Mouse (Mus musculus) ES-Bruce4 (cell line): ENCODE results near the gene Casz1.

Experiments used
- CTCF ChIP-seq: IDR thresholded peaks from one replicate; pipeline ENCODE4 v1.8.1; 2011; ENCODE audit warnings: low read depth, low read length
- POLR2A ChIP-seq: IDR thresholded peaks from one replicate; pipeline ENCODE4 v1.8.1; 2011; ENCODE audit warnings: low read length; ENCODE audit not compliant: insufficient read depth

DNA sequence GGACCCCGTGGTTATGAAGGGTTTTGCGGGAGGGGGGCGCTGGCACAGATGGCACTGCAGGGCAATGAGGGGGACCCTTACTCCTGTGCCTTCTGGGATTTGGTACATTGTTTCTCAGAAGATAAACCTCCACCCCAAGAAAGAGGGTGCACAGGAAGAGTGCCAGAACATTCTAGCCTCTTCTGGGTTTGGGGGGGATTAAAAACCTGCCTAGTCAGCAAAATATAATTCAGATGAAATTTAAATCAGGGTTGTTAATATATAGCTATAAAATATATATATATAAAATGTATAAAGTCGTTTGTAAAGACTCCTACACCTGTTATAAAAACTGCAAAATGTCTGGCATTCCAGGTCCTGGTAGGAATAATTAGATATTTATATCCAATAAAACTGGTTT is 48.8 kb downstream of the Casz1 start:
- TF ChIP-seq POLR2A (no peak), CTCF (no peak)
